Mouse (Mus musculus) kidney, adult 8-10 months (tissue): ENCODE data around the gene Trim50.

Source experiments
- DNase-seq, 2 experiments: peaks; one replicate each; pipeline ENCODE4 v3.0.0; 2022

Gene Trim50

GRCm38 (mm10) chr5:135369787-135370654 lies 16.9 kb downstream of the Trim50 start, which contains the start of gene Nsun5:
TSS of gene Nsun5 (plus strand) at chr5:135369953.
- peak; percentile 91 to 95 for DNase-seq

- no peak for DNase-seq
These were observed 18.1 kb downstream of the Trim50 start for GRCm38 (mm10) chr5:135371195-135371594.

GRCm38 (mm10) chr5:135373601-135374000 lies 20.5 kb downstream of the Trim50 start:
- DNase-seq: no peak

GRCm38 (mm10) chr5:135375167-135375566 lies 22.1 kb downstream of the Trim50 start:
- peak; percentile 31 to 33 for DNase-seq

GRCm38 (mm10) chr5:135376341-135376740 lies 23.2 kb downstream of the Trim50 start:
- no peak for DNase-seq

GRCm38 (mm10) chr5:135380681-135381080 lies 27.6 kb downstream of the Trim50 start:
- no peak for DNase-seq

GRCm38 (mm10) chr5:135381356-135381925 lies 28.3 kb downstream of the Trim50 start:
- DNase-seq: no peak

GRCm38 (mm10) chr5:135382746-135383145 lies 29.7 kb downstream of the Trim50 start:
- DNase-seq: no peak

- DNase-seq: no peak
These were observed 30.7 kb downstream of the Trim50 start for GRCm38 (mm10) chr5:135383771-135384170.

- DNase-seq: peak; percentile 75 to 84
These were observed 41.1 kb downstream of the Trim50 start, which contains the start of gene Pom121 for GRCm38 (mm10) chr5:135394004-135394823. TSS of gene Pom121 (minus strand) at chr5:135394546.

- DNase-seq: peak; percentile 22 to 35
These were observed 42.7 kb downstream of the Trim50 start for GRCm38 (mm10) chr5:135395826-135396225.

- no peak for DNase-seq
These were observed 46.3 kb downstream of the Trim50 start for GRCm38 (mm10) chr5:135399382-135399781.

- DNase-seq: peak; percentile 47 to 83
These were observed 47.1 kb downstream of the Trim50 start for GRCm38 (mm10) chr5:135400244-135400643.

GRCm38 (mm10) chr5:135404623-135405022 lies 51.5 kb downstream of the Trim50 start:
- DNase-seq: no peak

- no peak for DNase-seq
These were observed 52.3 kb downstream of the Trim50 start for GRCm38 (mm10) chr5:135405437-135405836.

- DNase-seq: no peak
These were observed 55.0 kb downstream of the Trim50 start for GRCm38 (mm10) chr5:135408114-135408513.

- DNase-seq: no peak
These were observed 57.2 kb downstream of the Trim50 start for GRCm38 (mm10) chr5:135410266-135410665.
